Mouse (Mus musculus): ENCODE measurements around the gene 2900026A02Rik.

2900026A02Rik gene

DNA sequence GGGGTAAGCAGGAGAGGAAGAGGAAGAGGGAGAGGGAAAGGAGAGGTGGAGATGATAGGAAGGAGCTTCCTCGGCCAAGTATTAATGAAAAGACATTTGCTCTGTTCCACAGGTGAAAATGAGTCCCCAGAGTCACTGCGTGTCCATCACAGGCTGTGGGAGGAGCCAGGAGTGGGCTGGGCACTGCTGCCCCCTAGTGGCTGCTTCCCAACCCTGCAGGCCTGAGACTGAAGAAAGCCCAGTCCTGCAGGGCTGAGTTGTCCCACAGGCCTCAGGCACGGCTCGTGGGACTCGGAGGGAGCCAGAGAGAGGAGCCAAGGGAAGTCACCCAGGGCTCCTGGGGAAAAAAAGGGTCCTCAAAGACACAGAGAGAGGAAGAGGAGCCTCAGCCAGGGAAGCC is 47.7 kb downstream of the 2900026A02Rik start:
- DNase-seq = peak; percentile 78

DNA sequence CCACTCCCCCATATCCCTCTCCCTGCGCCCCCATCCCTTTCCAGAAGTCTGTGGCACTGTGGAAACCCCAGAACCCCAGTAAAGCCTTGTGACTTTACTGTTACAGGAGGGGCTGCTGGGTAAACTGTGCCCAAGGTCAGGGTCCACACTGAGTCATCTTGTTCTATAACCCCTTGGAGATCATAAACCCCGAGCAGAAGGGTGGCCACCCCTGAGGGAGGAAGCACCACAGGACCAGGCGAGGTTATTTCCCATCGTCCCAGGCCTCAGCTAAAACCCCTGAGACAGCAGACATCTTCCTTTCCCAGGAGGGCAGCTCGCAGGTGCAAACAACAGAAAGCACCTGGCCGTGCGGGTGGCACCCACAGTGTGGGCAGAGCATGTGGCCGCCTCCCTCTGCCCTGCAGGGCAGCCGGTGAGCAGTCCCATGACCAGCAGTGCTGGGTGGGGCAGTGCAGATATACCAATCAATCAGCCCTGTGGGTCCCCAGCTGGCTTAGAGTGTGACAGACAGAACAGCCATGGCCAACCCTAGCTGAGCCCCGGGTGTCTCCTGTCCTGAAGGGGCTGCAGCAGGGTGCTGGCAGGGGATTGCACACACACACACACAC is 49.0 kb downstream of the 2900026A02Rik start:
- no peak for DNase-seq

DNA sequence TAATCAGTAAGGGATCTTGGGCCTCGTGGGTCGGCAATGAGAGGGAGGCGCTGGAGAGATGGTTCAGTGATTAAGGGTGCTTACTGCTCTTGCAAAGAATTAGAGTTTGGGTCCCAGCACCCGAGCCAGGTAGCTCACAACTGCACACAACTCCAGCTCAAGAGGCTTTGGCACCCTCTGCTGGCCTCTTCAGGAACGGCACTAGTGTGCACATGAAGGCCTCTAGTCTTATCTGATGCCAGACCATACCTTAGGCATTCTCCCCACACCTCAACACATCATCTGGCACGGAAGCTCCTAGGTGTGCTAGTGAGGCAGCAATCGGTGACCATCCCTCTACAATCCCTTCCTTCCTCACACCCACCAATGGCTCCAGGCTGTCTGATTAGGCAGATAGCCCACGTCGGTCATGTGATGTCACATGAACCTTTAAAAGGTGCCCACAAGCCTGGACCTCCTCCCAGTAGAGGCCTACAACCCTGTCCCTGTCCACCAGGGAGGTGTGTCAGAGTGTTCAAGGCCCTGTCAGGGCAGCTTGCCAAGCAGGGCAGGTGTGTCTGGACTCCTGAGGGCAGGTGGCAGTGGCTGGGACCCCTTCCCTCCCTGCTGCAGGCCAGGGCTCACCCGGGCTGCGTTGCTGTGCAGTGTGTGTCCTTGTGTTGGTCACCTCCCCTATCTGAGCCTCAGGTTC is 50.8 kb downstream of the 2900026A02Rik start:
- no peak for DNase-seq

DNA sequence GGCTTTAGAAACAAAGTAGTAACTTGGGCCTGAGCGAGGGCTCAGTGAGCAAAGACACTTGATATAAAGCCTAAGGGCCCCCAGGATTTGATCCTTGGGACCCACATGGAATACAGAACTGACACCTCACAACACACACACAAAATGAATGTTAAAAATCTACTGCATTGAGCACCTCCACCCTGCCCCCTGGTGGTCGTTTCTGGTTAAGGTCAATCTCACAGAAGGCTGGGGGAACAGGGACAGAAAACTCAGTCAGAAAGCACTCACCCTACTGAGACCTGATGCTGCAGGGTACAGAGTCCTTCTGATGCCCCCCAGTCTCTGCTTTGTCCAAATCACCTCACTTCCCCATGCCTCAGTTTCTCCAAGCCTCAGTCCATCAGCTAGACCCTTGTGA is 53.3 kb downstream of the 2900026A02Rik start:
- no peak for DNase-seq

DNA sequence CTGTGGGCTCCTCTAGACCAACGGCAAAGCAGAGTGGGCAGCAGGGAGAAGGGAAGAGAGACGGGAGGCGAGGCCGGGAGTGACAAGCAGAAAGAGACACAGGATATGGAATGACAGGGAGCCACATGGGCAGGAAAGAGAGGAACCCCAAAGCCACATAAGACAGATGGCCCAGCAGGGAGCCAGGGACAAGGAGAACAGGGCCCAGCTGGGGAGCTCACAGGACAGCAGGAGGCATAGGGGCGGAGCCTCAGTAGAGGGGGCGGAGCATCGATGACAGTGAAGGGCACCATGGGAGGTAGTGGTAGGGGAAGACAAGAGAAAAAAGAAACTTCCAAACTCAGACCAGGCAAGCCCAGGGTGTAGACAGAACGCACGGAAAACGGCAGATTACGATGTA is 55.6 kb downstream of the 2900026A02Rik start:
- no peak for DNase-seq

DNA sequence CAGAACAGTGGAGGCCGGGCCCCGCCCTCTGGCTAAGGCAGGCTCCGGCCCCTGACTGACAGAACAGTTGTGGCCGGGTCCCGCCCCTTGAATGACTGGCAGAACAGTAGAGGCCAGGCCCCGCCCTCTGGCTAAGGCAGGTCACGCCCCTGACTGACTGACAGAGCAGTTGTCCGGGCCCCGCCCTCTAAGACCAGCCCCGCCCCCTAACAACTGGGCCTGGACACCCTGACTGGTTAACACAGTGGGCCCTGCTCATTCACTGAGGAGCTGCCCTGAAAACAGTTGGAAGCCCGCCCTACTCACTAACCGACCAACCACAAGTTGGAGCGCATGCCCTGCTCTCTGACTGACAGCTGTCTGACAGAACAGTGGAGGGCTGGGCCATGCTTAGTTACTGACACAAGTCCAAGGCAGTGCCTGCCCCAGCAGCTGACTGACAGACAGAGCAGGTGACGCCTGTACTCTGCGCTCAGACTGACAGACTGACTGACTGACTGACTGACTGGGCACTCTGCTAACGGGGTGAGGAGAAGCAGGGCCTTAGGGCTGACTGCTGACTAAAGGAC is 56.1 kb downstream of the 2900026A02Rik start:
- peak; percentile 84 for DNase-seq

DNA sequence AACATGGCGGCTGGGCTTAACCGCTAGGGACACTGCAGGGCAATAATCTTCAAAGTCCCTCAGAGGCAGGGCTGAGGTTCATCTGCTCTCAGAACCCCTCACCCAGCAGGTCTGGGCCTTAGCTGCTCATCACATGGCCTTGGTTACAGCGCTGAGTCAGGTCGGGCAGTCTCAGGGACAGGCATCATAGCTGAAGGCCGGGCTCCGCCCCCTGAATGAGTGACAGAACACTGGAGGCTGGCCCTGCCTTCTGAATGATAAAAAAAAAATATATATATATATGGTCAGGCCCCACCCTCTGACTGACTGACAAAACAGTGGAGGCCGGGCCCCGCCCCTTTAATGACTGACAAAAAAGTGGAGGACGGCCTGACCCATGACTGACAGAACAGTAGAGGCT is 56.6 kb downstream of the 2900026A02Rik start:
- no peak for DNase-seq

DNA sequence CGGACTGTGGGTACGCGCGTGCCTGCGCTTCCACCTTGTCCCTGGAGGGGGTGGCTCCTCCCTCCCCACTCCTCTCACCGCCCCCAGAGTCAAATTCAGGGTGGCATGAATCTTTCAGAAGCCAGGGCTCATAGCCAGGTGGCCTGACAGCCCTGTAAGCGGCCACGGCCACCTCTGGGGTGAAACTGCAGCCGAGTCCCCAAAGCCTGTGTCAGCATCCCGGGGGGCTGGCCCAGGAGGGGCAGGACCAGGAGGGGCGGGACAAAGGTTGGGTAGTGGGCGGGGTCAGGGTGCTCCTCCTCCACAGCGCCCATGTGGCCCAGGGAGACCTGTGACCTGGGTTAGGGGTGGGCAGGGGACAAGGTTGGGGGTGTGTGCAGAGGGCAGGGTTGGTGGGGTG is 57.9 kb downstream of the 2900026A02Rik start:
- no peak for DNase-seq

DNA sequence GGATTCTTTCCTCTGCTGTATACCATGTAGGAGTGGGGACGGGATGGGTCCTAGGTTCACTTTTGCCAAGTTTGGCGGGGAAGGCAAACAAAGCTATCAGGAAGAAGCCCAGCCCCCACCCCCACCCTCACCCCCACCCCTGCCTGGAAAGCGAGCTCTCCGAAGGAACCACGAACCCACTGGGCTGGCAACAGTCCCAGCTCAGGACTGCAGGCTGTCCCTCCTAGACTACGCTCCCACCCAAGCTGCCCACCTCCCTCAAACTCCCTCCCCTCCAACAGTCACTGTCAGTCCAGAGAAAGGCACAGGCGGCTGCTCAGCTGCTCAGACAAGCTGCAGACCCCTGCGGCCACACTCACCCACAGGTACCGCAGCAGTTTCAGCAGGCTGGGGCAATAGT is 58.3 kb downstream of the 2900026A02Rik start:
- no peak for DNase-seq

DNA sequence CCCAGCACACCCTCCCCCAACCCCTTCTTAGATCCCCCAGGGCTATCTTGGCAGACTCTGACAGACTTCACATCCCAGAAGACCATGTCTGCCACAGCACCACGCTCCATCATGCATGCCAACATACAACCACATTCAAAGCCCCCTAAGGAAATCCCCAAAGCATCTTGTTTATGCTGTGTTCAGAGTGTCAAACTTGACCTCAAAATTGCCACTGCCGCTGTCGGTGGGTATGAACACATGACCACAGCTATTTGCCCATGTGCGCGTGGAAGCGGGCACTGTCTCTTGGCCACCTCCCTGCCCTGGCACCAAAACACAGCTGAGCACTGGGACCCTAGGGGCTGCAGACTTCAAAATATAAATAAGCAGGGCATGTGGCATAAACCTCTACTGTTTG is 59.5 kb downstream of the 2900026A02Rik start:
- no peak for DNase-seq

DNA sequence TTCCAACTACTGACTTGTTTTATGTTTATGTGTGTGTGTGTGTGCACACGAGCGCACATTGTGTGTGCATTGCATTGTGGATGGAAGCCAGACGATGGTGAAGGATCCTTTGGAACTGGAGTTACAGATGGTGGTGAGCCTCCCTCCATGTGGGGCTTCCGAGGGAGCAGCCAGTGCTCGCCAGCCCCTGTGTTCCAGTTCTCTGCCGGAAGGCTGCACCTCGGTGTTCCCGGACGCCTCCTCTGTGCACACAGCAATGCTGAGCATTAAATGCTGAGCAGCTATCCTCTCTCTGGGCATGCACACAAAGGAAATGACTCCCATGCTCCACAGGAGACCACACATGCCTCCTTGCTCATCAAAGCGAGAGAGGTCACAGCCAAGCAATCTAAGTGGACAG is 60.7 kb downstream of the 2900026A02Rik start:
- no peak for DNase-seq

DNA sequence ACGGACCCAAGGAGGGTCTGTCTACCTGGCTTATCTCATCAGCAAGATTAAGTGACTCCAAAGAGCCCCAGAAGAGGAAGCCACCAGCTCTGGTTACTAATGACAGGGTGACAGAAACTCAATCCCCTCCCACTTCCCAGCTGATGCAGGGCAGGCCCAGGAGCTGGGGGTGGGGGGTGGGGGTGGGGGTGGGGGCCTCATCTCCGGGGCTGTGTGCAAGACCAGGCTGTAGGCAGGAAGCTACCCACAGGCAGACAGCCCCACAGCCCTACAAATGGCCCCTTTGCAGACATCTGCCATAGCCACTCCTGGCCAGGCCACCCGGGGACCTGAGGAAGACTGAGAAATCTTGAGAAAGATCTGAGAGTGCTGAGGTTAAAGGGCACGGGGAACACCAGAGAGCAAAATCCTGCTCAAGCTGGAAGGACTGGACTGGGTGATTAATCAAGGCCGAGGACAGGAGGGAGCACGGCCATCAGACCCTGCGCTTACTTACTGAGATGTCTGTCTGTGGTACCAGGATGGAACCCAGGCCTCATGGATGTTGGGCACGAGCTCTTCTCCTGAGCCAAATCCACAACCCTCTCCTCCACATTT is 62.2 kb downstream of the 2900026A02Rik start:
- DNase-seq = no peak

DNA sequence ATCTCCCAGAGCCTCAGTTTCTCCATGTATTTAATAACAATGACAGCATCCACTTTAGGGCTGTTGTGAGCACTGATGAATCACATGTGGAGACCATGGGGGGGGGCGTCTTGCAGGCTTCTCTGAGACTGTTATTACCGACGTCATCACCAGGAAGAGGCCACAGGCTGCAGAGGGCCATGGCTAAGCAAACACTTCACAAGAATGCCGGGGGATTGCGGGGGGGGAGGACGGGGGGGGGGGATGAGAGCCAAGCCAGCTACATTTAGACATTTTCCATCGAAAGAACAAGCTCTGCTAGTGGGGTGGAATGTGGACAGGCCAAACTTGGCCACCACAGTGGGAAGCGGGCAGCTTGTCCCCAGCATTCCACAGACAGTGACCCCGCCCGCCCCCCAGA is 63.4 kb downstream of the 2900026A02Rik start:
- no peak for DNase-seq

DNA sequence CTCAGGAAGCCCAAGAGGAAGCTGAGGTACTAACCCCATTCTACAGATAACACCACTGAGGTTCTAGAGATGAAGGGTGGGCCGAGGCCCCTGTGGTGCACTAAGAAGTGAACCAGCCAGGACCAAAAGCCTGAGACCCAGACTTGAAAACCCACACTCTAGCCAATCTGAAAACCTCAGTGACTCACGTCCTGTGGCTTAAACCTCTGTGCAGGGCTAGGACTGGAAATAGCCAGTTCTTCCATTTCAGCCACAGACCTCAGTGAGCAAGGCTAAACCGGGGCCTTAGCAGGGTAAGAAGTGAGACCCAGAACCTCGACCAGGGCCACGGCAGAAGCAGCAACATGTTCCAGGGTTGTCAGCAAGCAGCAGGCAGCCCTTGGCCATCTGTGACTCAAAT is 64.0 kb downstream of the 2900026A02Rik start:
- no peak for DNase-seq

DNA sequence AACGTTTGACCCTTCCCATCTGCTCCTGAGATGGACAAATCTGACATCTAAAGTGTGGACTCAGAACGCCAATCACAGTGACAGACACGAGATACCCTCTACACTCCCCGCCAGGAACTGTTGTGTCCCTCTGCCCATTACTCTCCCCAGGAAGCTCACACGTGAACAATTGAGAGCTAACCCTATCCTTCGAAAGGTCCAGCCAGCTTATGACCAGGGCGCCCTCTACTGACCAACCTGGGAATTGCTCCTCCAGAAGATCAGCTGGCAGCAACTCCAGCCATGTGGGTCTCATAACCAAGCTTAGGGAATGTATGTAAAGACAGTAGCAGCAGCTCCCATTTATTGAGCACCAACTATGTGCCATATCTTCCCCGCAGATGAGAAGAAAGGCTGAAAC is 65.9 kb downstream of the 2900026A02Rik start:
- DNase-seq = peak; percentile 84

DNA sequence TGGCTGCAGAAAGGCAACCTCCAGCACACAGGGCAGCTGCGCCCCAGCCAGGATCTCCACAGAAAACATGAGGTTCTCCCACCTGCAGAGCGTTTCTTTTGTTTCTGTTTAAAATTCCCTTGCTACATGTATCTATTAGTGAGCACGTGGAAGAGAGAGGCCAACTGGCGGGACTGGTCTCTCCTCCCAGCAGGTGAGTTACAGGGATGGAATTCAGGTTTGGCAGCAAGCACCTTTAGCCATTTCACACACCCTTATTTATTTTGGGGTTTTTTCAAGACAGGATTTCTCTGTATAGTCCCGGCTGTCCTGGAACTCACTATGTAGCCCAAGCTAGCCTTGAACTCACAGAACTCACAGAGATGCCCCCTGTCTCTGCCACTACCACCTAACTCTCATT is 66.6 kb downstream of the 2900026A02Rik start:
- DNase-seq = no peak

DNA sequence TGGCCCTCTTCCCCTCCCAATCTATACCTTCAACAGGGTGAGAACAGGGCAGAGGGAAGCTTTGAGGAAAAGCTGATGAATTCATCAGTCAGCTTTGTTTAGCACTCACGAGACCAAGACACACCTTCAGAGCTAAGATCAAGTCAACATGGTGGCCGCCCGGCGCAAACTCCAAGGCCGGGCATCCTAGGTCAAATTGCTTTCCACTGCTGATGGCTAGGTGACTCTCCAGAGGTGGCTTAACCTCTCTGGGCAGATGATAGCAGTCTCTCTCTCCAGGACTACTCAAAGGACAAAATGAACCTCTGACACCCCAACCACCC is 67.6 kb downstream of the 2900026A02Rik start:
- DNase-seq = no peak

DNA sequence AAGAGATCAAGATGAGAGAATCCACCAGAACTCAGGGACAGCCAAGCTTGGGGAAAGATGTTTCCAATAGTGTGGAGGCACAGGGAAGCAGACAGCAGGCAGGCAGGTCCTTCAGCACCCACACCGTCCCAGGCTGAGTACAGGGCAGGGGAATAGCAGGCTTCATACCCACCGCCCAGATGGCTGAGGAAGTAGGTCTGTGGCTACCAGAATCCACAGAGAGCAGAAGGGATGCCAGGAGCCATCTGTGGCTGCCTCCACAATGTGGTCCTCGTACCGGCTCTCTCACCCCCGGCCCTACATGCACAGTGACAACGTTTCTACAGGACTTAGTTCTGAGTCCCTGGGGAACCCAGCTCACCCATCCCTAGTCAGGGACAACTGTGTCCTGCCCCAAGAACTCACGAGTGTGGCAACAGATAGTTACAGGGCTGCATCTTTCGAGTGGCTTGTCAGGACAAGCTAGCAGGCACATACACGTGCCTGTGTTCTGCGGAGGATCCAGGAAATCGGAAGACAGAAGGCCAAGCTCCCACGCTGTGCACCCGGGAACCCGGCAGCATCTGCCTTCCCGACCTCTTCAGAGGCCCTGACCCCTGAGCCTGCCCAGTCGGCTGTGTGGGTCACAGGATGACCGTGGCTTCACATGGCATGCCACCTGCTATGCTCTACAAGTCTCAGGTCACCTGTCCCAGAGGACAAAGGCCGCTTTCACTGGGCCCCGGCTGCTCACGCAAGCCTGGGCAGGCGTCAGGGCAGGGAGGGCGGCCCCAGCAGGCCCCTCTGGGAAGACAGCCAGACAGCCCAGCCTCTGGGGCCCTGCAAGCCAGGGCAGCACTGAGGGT is 68.2 kb downstream of the 2900026A02Rik start:
- peak; percentile 90 for DNase-seq

DNA sequence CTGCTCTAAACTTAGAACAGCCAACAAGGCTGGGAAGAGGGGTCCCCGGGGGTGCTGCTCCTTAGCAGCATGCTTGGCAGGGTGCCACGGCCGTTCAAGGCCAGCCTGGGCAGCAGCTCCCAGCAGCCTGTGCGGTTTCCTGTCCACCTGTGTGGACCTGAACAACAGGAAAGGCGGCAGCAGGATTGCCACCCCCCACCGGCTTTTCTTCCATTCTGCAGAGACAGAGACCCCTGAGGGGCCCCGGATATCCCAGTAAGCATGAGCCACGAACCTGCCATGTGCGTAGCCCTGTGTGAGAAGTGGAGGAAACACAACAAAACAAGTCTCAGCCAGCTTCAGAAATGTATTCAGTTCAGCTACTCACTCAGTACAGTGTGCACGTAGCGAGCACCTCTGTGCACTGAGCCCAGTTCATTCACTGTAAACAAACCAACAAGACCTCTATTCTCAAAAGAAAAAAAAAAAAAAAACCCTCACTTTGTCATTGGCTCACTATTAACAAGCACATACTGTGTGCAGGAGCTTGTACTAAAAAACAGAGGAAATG is 69.4 kb downstream of the 2900026A02Rik start:
- DNase-seq = no peak

DNA sequence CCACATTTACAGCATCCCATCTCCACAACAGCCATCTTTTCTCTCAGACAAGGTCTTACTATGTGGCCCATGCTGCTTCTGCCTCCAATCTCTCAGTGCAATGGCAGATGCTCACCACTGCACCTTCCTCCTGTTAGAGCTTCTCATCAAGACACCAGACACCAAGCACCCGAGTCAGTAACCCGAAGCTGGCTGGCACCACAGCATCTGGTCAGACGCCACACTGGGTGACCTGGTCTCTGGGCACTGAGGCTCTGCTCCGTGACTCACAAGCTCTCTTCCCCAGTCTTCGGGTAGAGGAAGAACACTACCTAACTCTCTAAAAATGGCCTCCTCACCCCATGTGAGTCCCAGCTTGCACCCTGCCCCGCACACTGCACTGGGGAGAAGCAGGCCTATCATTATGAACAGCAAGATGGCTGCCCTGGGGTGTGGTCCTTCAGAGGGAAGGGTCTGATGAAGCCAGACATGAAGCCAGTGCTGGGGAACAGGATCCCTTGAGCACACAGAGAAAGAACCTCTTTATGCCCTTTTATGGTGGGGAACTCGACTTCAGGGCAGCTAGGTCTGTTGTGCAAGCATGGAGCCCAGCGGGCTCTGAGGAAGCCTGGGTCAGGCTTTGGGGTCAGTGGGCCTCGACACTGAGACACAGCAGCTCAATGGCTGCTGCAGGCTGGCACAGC is 70.0 kb downstream of the 2900026A02Rik start:
- no peak for DNase-seq

DNA sequence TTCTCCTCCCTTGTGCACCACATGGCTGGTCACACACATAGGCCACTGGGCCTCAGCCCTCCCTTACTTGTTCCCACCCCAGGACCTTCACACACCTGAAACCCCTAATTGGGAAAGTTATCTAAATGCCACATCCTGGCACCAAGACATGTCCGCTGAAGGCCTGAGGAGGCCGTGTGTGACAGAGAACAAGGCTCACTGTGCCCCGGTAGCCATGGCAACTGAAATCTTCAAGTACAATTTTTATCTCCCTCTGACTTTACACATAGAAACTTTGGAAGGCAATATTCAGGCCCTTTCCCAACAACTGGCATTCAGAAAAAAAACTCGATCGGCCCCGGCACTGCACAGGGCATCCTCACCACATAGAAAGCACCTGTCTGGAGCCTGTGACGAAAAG is 72.0 kb downstream of the 2900026A02Rik start:
- no peak for DNase-seq

DNA sequence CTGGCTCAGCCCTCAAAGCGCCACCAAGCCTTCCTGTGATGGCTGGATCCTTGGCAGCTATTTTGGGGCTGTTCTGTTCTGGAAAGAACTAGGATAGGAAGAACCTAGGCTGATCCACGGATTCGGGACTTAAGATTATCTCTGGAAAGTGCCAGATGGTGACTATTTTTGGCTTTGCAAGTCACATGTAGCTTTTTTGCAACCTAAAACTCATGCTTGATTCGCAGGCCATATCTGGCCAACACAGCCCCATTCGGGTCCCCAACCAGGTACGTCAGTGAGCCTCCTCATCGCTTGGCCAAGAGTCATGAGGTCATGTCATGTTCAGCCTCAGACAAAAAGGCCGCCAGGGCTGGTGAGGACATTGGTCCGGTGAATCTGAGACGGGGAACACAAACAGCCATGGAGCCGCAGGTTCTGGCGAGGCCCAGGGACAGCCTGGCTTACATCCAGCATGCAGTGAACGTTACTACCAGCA is 73.0 kb downstream of the 2900026A02Rik start:
- DNase-seq = no peak

Data from kidney, adult 9 months (tissue).